Mouse (Mus musculus) testis, adult 2 months (tissue): Measurements from ENCODE around the gene 9130213A22Rik.
A peak's percentile ranks its signal among the peaks of the same experiment; 100 is the strongest.

Experiments
- CTCF ChIP-seq: fragments of 200-500 bp; IDR thresholded peaks from 2 replicates; pipeline ENCODE4 v1.5.1; 2012; ENCODE audit warnings: low read depth, mild to moderate bottlenecking, inconsistent platforms, low read length, moderate library complexity; ENCODE audit not compliant: control insufficient read depth, insufficient read depth, insufficient replicate concordance
- POLR2A ChIP-seq: fragments of 200-500 bp; IDR thresholded peaks from 2 replicates; pipeline ENCODE4 v1.6.1; 2012; ENCODE audit warnings: low read depth, mild to moderate bottlenecking, inconsistent platforms, low read length, moderate library complexity; ENCODE audit not compliant: control insufficient read depth

GRCm38 (mm10) chr11:69099915-69100345 lies 22.5 kb downstream of the 9130213A22Rik start:
- TF ChIP-seq POLR2A = peak; percentile 94
- TF ChIP-seq CTCF = no peak
